ENCODE assay signal across 8 mouse cellular contexts in the genomic region with DNA sequence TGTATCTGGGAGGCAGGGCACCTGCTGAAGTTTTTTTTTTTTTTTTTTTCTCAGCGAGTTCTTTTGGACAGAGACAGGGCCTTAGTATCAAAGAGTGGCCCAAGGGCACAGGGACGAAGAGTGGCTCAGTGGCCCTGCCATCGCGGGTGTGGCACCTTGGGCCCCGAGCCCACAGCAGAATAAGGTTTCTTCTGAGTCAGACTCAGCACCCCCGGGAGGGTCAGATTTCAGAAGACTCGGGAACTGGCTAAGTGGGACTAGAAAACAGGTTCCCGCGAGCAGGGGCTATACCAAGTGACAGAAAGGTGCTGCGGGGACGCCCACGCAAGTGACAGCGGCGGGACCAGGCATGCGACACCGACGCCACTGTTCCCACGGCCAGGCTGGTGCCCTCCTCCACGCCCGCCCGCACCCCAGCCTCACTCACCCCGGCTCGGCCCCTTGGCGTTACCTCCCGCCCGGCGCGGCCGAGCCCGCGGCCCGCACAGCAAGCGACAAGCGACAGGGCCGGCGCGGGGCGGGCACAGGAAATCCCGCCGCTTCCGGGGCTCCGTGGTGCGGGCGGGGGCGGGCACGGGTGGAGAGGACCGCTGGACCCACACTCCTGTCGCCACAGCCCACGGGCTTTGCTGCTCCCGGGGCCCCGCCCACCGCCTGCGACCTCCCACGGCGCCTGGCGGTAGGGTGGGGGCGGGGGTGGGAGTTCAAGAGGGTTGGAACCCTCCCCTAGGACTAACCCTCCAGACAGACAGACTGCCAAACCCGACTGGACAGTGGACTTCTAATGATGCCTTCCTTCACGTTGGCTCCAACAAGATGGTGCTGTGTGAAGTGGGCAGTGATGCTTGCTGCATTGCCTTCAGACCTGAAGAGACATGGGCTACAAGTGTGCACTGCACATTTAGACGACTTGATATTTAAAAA. TPM values are rescaled to one million over a fixed set of nuclear protein-coding genes. Genes with fewer than 3 reads are reported as not detected.
DNase-seq lines count a peak whose midpoint lies in the region; ATAC-seq and TF ChIP-seq lines count a peak whose summit lies in the region.

Zfp641 (minus strand) TSS at position 534 of the 924 bp plus-strand sequence.

- H3K9ac ChIP-seq in embryonic facial prominence, embryonic 11.5 days (replicated peaks; ENCODE audit: low read length), result peak within 1 kb of the TSS; percentile 60
- peak within 1 kb of the TSS; percentile 71 for H3K9ac ChIP-seq in kidney, embryonic 16.5 days (replicated peaks; ENCODE audit: low read length)
- H3K9ac ChIP-seq in liver, embryonic 14.5 days (replicated peaks), result no peak within 1 kb of the TSS

- WGBS in spleen, adult 2 months, result 7% methylated on average over 50 of the region's 60 CpGs
- 3% methylated on average over 51 of the region's 60 CpGs for WGBS in embryonic facial prominence, embryonic 11.5 days
- WGBS in heart, embryonic 10.5 days, result 4% methylated on average over 51 of the region's 60 CpGs
- 2% methylated on average over 60 of the region's 60 CpGs for WGBS in kidney, embryonic 16.5 days
- WGBS in liver, embryonic 14.5 days (ENCODE audit: insufficient replicate concordance), result 3% methylated on average over 58 of the region's 60 CpGs
- 1% methylated on average over 60 of the region's 60 CpGs for WGBS in olfactory bulb, adult 2 months

- no peak within 1 kb of the TSS for H3K27ac ChIP-seq in spleen, adult 2 months (ENCODE audit: insufficient read depth, low read length)
- no peak within 1 kb of the TSS for H3K27ac ChIP-seq in embryonic facial prominence, embryonic 11.5 days (replicated peaks; ENCODE audit: low read depth, low read length)
- peak within 1 kb of the TSS; percentile 86 for H3K27ac ChIP-seq in heart, embryonic 10.5 days
- H3K27ac ChIP-seq in kidney, embryonic 16.5 days (ENCODE audit: low read length), result no peak within 1 kb of the TSS
- H3K27ac ChIP-seq in liver, embryonic 14.5 days, result no peak within 1 kb of the TSS
- H3K27ac ChIP-seq in olfactory bulb, adult 2 months (ENCODE audit: insufficient read depth, low read depth, low read length), result no peak within 1 kb of the TSS

- TF ChIP-seq CTCF in spleen, adult 2 months (IDR thresholded peaks at IDR 0.05; ENCODE audit: extremely low read depth, insufficient read depth, insufficient read length, insufficient replicate concordance), result no peak
- TF ChIP-seq CTCF in liver, embryonic 14.5 days (IDR thresholded peaks at IDR 0.05; ENCODE audit: low read depth), result no peak
- no peak for TF ChIP-seq CTCF in olfactory bulb, adult 2 months (IDR thresholded peaks at IDR 0.05; ENCODE audit: insufficient read depth, low read depth, low read length)

- H3K4me3 ChIP-seq in spleen, adult 2 months (ENCODE audit: extremely low read depth, insufficient read depth, insufficient read length), result peak within 1 kb of the TSS; percentile 24; the same call in 1 of the 2 replicates
- H3K4me3 ChIP-seq in embryonic facial prominence, embryonic 11.5 days (ENCODE audit: low read depth, low read length), result peak within 1 kb of the TSS; percentile 62
- H3K4me3 ChIP-seq in heart, embryonic 10.5 days, result peak within 1 kb of the TSS; percentile 83
- peak within 1 kb of the TSS; percentile 64 for H3K4me3 ChIP-seq in kidney, embryonic 16.5 days (ENCODE audit: low read length)
- H3K4me3 ChIP-seq in liver, embryonic 14.5 days (ENCODE audit: insufficient read depth in 1 of 2, low read depth in 2 of 2, low read length in 2 of 2), result peak within 1 kb of the TSS; percentile 40 to 45
- H3K4me3 ChIP-seq in olfactory bulb, adult 2 months (ENCODE audit: insufficient read depth, low read depth, low read length), result peak within 1 kb of the TSS; percentile 70

- peaks cover 3% of the 10 kb centered on the region; the same call in 1 of the 2 replicates for H3K4me1 ChIP-seq in spleen, adult 2 months (ENCODE audit: control insufficient read depth, insufficient read depth, insufficient read length)
- H3K4me1 ChIP-seq in embryonic facial prominence, embryonic 11.5 days (ENCODE audit: control insufficient read depth, insufficient read depth, low read length), result no peaks in the 10 kb centered on the region
- H3K4me1 ChIP-seq in heart, embryonic 10.5 days, result peaks cover 6% of the 10 kb centered on the region; the same call in 1 of the 2 replicates
- peaks cover 4% of the 10 kb centered on the region; the same call in 1 of the 2 replicates for H3K4me1 ChIP-seq in kidney, embryonic 16.5 days (ENCODE audit: insufficient read depth, low read length)
- H3K4me1 ChIP-seq in liver, embryonic 14.5 days (replicated peaks; ENCODE audit: control insufficient read depth in 2 of 2, insufficient read depth in 2 of 2, low read length in 1 of 2), result no peaks in the 10 kb centered on the region
- H3K4me1 ChIP-seq in olfactory bulb, adult 2 months (ENCODE audit: control insufficient read depth, insufficient read depth, low read length), result peaks cover 5% of the 10 kb centered on the region; the same call in 1 of the 2 replicates

- peak within 1 kb of the TSS; percentile 100 for H3K4me2 ChIP-seq in embryonic facial prominence, embryonic 11.5 days (ENCODE audit: low read depth, low read length)
- peak within 1 kb of the TSS; percentile 92 for H3K4me2 ChIP-seq in kidney, embryonic 16.5 days (replicated peaks; ENCODE audit: low read depth, low read length)
- H3K4me2 ChIP-seq in liver, embryonic 14.5 days (ENCODE audit: low read depth), result peak within 1 kb of the TSS; percentile 45

- no peak for TF ChIP-seq POLR2A in spleen, adult 2 months (IDR thresholded peaks at IDR 0.05; ENCODE audit: low read depth, low read length)
- TF ChIP-seq POLR2A in olfactory bulb, adult 2 months (IDR thresholded peaks at IDR 0.05; ENCODE audit: insufficient read depth, low read depth, low read length), result peak; percentile 58

- H3K27me3 ChIP-seq in spleen, adult 2 months (ENCODE audit: control insufficient read depth, insufficient read depth, low read length), result peaks cover 7% of the 10 kb centered on the region
- peaks cover 5% of the 10 kb centered on the region; the same call in 1 of the 2 replicates for H3K27me3 ChIP-seq in embryonic facial prominence, embryonic 11.5 days (ENCODE audit: control insufficient read depth, insufficient read depth, low read length)
- H3K27me3 ChIP-seq in heart, embryonic 10.5 days (ENCODE audit: insufficient read depth, poor library complexity, severe bottlenecking), result peaks cover 11% of the 10 kb centered on the region; the same call in 1 of the 2 replicates
- H3K27me3 ChIP-seq in kidney, embryonic 16.5 days (ENCODE audit: insufficient read depth, low read length), result no peaks in the 10 kb centered on the region
- H3K27me3 ChIP-seq in liver, embryonic 14.5 days (ENCODE audit: control insufficient read depth, insufficient read depth, low read length), result peaks cover 15% of the 10 kb centered on the region

- DNase-seq in spleen, adult 2 months (ENCODE audit: low read depth in 1 of 2, low spot score in 2 of 2), result no peak
- DNase-seq in spleen, adult 18-20 months, result no peak
- DNase-seq in embryonic facial prominence, embryonic 11.5 days (ENCODE audit: low spot score), result peak; percentile 10
- DNase-seq in heart, embryonic 10.5 days (ENCODE audit: low spot score), result no peak
- no peak for DNase-seq in liver, embryonic 14.5 days (ENCODE audit: low read depth in 3 of 3, low spot score in 3 of 3)
- no peak for DNase-seq in adipocyte (ENCODE audit: low spot score)

- H3K36me3 ChIP-seq in spleen, adult 2 months (ENCODE audit: control insufficient read depth, insufficient read depth, low read length), result no peaks in the 10 kb centered on the region
- no peaks in the 10 kb centered on the region for H3K36me3 ChIP-seq in embryonic facial prominence, embryonic 11.5 days (replicated peaks; ENCODE audit: control insufficient read depth, insufficient read depth, low read depth, low read length)
- H3K36me3 ChIP-seq in heart, embryonic 10.5 days, result no peaks in the 10 kb centered on the region
- no peaks in the 10 kb centered on the region for H3K36me3 ChIP-seq in kidney, embryonic 16.5 days (ENCODE audit: insufficient read depth, low read length)
- H3K36me3 ChIP-seq in liver, embryonic 14.5 days (replicated peaks; ENCODE audit: control insufficient read depth, insufficient read depth, low read depth), result no peaks in the 10 kb centered on the region

- no peak for TF ChIP-seq EP300 in liver, embryonic 14.5 days (IDR thresholded peaks at IDR 0.05; ENCODE audit: low read depth)

- no peaks in the 10 kb centered on the region for H3K9me3 ChIP-seq in embryonic facial prominence, embryonic 11.5 days (replicated peaks; ENCODE audit: control insufficient read depth, low read length)
- H3K9me3 ChIP-seq in heart, embryonic 10.5 days, result no peaks in the 10 kb centered on the region
- H3K9me3 ChIP-seq in kidney, embryonic 16.5 days (ENCODE audit: low read length), result no peaks in the 10 kb centered on the region
- no peaks in the 10 kb centered on the region for H3K9me3 ChIP-seq in liver, embryonic 14.5 days (ENCODE audit: control insufficient read depth, low read length)

- 0 out of 2 replicates have a peak, but pooled peaks have one; percentile 39 for ATAC-seq in embryonic facial prominence, embryonic 11.5 days (replicated peaks; ENCODE audit: insufficient number of reproducible peaks, low FRiP score, low TSS enrichment, low read depth)
- ATAC-seq in kidney, embryonic 16.5 days (ENCODE audit: low FRiP score, low TSS enrichment), result peak; percentile 70
- ATAC-seq in liver, embryonic 14.5 days (ENCODE audit: insufficient read depth), result no peak

RNA-seq across cellular contexts. Expression of gene Zfp641, which starts in this region (rescaled TPM):
- polyA plus RNA-seq in spleen, adult 2 months (2012; rRNA removed), result 0.09 and 0.22 TPM in 2 replicates
- polyA plus RNA-seq in embryonic facial prominence, embryonic 11.5 days (2014; fragmentation: Nextera tagmentation; extraction: Ambion mirVana), result 0.26 and 0.50 TPM in 2 replicates
- polyA plus RNA-seq in heart, embryonic 10.5 days (2016; fragmentation: Nextera tagmentation; extraction: Ambion mirVana), result 1.1 and 1.4 TPM in 2 replicates
- polyA plus RNA-seq in kidney, embryonic 16.5 days (2015; fragmentation: Nextera tagmentation; extraction: Ambion mirVana), result 2.2 and 2.3 TPM in 2 replicates
- 0.03 and 0.11 TPM in 2 replicates for polyA plus RNA-seq in liver, embryonic 14.5 days (2012; rRNA removed)
- 0.08 and 0.09 TPM in 2 replicates for polyA plus RNA-seq in liver, embryonic 14.5 days (2014; fragmentation: Nextera tagmentation; extraction: Ambion mirVana)
- not detected in 2 replicates for polyA plus RNA-seq in olfactory bulb, adult 2 months (2012; ENCODE audit: insufficient read depth, insufficient read length, low replicate concordance, missing spikeins)

Comparison
In these comparisons a context has a peak if more than half of its experiments do, and no peak if none do; other contexts are left out.
1. Peak in DNase-seq, ATAC-seq, H3K4me3 ChIP-seq, H3K9ac ChIP-seq and H3K4me2 ChIP-seq in embryonic facial prominence, embryonic 11.5 days; RNA of the gene not detected or under 1 TPM.
2. H3K4me3 ChIP-seq: peak in every context shown above with its lines; median percentile 83 in heart, embryonic 10.5 days; 70 in olfactory bulb, adult 2 months; 64 in kidney, embryonic 16.5 days; 62 in embryonic facial prominence, embryonic 11.5 days; 42 in liver, embryonic 14.5 days; 24 in spleen, adult 2 months.
3. H3K4me2 ChIP-seq: peak in every context shown above with its lines; median percentile 100 in embryonic facial prominence, embryonic 11.5 days; 92 in kidney, embryonic 16.5 days; 45 in liver, embryonic 14.5 days.